Mouse (Mus musculus): ENCODE results near the gene Helz. TPM values are rescaled to one million over a fixed set of nuclear protein-coding genes. Genes with fewer than 3 reads are reported as not detected.
A peak's percentile ranks its signal among the peaks of the same experiment; 100 is the strongest.

Gene Helz
- polyA plus RNA-seq, 1 experiment from 2014 or later = 24.1 TPM

DNA sequence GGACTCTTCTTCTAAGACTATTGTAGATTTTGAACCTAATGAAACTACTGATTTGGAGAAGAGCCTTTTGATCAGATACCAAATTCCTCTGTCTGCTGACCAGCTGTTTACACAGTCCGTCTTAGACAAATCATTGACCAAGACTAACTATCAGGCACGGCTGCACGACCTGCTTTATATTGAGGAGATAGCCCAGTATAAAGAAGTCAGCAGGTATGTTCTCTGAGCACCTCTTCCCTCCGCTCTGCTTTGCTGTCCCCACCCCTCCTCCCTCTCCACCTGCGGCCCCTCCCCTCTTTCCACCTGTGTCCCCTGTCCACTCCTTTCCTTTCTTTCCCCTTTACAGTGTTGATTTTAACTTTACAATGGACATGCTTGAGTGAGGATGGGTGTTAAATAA, 66.2 kb downstream of the Helz start:
- no peak for DNase-seq (ENCODE audit: low spot score)

DNA sequence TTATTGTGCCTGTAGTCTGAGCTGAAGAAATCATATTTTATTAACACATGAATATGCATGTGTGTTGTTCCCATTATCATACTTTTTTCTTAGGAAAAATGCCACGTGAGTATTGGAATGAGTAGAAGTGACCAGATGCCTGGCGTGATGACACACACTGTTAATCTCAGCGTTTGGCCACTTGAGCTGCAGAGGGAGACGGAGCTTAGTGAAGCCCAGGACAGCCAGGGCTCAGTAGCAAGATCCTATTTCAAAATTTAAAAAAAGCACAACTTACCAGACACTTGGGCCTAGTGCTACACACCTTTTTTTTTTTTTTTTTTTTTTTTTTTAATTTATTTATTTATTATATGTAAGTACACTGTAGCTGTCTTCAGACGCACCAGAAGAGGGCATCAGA, 68.0 kb downstream of the Helz start:
- DNase-seq (ENCODE audit: low spot score) = no peak

DNA sequence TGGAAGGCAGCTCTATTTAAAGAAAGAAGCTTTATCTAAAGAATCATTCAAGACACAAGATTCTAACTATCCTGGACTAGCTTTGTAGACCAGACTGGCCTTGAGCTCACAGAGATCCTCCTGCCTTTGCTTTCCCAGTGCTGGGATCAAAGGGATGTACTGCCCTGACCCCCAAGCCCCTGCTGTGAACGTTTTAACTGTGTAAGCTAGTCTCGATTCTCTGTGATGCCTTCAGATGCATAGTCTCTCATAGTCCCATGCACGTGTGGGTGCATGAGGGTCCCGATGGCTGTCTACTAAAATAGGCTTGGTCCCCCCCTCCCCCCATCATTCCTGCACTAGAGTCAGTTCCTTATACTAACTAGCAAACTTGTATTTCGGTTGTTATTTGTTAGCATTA, 70.2 kb downstream of the Helz start:
- DNase-seq (ENCODE audit: low spot score) = no peak

DNA sequence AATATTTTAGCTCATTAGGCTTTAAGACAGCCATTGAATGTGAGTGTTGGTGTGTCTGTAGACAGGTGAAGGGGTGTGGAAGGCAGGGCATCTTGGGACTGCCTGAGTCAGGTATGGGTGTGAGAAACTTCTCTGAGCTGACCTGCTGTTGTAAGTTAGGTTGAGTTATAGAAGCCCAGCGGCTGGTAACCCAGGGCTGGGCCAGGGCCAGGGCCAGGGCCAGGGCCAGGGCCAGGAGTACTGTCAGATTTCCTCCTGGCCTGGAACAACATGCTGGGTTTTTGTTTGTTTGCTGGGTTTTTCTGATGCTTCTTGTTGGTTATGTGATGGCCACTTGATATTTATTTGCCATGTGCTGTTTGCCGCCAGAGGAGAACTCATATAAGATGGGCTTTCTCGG, 76.9 kb downstream of the Helz start:
- no peak for DNase-seq (ENCODE audit: low spot score)

DNA sequence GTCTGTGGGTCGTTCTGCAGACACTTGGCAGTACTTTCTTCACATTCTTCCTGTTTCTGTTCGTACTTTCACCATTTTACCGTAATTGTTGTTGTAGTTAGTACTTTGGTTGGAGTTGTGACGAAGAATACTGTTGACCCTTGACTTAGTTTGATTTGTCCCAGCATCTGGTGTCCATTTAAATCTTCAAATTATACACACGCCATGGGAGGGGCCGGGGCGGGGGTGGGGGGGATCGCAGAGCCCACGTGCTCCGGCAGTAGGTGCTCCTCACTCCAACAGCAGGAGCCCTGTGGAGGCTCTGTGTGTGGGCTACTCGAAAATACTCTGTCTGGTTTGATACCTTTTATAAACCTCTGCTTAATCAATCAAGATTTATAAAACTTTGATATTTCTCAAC, 78.0 kb downstream of the Helz start:
- DNase-seq (ENCODE audit: low spot score) = no peak

DNA sequence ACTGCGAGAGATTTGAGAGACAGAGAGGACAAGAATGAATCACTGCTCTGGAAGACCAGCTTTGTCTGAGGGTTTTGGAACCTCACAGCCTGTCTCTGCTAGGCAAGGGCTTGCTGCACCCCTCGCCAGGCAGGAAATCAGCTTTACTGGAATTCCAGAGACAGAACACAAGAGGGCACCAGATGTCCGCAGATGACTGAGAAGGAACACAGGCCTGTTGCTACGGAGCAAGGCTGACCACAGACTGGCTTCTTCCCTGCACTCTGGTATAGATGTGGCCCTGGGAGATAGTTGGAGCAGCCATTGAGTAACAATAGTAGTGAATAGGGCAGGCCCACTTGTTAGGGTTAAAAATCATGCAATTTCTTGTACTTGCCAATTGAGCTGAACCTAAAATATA, 81.8 kb downstream of the Helz start:
- peak; percentile 17 for DNase-seq (ENCODE audit: low spot score)

DNA sequence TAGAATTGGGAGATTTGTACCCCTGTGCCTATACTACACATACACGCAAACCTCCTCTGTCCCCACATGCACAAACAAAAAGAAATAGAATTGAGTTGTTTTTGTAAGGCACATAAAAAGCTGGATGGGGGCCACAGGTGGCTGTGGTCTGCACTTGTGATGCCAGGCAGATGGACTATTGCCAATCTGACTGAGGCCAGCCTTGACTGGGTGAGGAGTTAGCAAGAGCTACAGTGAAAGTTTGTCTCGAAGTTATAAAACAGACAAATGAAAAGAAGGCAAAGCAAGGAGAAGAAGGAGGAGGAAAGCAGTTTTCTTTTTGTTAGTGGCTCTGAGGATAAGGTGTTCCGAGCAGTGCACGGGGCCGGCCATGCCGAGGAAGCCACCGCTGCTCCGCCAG, 82.2 kb downstream of the Helz start:
- no peak for DNase-seq (ENCODE audit: low spot score)

DNA sequence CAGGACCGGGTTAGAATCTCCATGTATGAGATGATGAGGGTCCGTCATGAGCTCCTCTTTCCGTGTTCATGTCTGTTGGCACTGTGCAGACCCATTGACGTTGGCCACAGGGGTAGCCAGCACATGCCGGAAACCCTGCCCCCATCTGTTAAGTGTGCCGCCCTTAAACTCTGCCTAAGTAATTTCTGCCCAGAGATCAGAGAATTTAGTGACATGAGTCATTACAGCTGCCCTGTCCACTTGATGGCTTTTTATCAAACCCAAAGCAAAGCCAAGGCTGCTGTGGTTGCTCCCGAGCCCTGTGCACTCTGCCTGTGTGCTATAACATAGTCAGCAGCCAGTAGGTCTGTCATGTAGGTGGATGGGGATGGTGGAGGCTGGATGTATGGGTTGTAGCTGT, 83.4 kb downstream of the Helz start:
- DNase-seq (ENCODE audit: low spot score) = no peak

DNA sequence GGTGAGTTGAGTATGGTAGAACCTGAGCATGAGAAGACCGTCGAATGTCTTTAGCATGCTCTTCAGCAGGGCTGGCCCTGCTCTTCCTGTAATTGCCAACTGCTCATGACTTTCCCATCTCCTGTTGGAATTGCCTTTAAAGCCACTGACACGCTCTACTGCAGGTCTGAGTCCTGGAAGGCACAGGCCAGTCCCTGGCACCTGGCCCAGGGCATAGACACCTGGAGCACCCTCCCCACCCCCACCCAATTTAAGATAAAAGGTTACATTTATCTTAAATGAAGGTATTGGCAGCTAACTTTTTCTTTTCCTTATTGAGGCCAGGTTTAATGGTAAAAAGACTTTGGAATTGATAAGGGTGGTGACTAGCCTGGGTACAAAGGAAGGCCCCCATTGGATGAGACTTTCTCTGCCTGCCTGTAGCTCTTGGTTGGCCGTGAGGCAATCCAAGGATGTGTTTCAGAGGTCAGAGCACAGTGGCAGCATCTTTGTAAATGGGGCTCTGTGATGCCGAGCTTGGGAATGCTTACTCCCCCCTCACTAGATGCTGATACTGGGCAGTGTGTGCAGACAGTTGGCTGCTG, 85.9 kb downstream of the Helz start:
- DNase-seq (ENCODE audit: low spot score) = no peak

DNA sequence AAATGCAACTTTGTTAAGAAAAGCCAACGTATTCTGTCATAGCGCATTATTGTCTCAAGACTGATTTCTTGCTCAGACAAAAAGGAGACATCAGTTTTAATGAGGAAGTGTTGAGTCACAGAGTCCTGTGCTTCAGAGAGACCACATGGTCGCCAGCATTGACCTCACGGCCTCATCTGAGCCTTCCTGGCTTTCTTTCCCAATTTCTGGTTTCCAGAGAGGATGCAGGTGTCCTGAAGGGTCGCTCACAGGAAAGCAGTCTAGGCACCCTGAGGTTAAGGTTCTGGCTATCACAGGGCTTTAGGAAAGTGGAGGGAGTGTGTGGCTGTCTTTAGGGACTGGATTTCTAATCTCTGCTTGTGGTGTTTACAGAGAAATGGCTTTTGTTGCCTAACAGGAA, 90.4 kb downstream of the Helz start:
- no peak for DNase-seq (ENCODE audit: low spot score)

DNA sequence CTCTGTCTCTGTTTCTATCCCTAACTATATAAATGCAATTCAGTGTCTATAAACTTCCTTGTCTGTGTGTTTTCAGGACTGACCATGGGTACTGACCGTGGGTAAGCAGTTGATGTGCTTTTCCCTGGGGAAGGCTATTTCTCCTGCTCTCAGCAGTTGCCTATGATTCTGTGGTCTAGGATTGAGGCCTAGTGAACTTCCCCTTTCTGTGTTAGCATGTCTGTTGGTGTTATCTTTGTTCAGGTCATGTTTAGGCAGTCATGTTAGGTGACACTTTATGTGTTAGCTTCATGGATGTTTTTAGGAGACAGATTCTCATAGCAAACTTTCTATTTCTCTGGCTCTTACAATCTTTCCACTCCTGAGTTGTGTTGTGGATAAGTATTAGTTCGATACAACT, 91.9 kb downstream of the Helz start:
- no peak for DNase-seq (ENCODE audit: low spot score)

DNA sequence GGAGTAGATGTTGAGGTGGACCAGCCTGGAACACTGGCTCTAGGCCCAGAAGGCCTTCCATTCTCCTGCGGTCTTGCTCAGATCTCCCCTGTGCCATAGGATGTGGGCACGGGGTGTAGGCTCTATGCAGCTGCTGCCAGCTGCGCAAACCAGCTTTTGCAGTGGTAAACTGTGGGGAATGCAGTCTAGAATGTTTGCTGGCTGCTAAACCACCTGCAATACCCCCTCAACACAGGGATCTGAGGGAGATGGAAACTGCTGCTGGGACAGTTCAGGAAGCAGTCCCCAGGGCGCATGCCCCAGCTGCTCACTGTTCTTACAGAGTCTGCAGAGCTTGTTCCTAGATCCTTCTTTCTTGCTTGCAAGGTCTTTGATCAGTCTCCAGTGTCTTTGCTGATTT, 96.7 kb downstream of the Helz start:
- peak; percentile 77 for DNase-seq (ENCODE audit: low spot score)

DNA sequence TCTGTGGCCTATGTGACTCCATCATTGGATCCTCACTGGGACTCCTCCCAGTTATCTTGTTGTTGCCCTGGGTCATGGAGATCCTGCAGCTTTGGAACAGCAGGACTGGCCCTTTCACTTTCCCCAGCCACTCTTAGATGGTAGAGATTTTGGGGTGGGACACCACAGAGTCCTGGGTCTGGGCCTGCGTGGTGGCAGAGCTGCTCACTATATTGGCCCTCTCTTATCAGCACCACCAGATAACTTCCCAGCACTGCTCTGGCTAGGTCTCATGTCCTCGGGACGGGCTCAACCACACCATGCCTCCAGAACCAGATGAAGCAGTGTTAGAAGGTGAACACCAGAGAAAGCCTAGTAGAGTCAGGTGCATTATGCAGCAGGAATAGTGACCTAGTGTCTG, 99.6 kb downstream of the Helz start:
- DNase-seq (ENCODE audit: low spot score) = no peak

DNA sequence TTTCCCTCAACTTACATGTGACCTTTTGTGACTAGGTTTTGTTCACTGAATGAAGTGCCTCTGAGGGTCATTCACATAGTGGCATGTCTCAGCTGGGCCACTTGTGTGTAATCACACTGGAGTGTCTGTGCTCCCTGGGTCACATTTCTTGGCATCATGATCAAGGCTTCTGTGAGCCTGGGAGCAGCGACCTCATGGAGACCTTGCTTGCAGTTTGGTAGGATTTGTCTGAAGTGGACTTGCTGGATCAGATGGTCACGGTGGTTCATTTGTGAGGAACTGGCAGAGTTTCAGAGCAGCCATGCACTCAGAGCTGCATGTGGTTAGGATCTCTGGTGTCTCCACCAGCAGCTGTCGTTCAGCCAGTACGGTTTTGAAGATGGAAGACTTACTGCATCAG, 100.9 kb downstream of the Helz start:
- DNase-seq (ENCODE audit: low spot score) = no peak

DNA sequence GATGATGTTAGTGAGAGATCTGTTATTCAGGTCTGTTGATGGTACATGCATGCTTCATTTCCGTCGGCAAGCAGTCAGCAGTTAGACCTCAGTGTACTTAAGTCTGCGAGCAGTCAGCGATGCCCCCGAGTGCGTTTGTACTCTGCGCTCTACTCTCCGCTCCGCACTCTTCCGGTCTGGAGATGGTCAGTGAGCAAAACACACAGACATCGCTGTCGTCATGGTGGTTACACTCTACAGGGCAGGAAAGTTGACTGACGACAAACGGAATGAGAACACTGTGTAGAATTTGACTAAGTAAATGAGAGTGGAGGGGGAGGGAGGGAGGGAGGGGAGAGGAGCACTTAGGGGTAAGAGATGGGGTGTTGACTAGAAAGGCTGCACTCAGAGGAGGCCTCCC, 101.7 kb downstream of the Helz start:
- no peak for DNase-seq (ENCODE audit: low spot score)

DNA sequence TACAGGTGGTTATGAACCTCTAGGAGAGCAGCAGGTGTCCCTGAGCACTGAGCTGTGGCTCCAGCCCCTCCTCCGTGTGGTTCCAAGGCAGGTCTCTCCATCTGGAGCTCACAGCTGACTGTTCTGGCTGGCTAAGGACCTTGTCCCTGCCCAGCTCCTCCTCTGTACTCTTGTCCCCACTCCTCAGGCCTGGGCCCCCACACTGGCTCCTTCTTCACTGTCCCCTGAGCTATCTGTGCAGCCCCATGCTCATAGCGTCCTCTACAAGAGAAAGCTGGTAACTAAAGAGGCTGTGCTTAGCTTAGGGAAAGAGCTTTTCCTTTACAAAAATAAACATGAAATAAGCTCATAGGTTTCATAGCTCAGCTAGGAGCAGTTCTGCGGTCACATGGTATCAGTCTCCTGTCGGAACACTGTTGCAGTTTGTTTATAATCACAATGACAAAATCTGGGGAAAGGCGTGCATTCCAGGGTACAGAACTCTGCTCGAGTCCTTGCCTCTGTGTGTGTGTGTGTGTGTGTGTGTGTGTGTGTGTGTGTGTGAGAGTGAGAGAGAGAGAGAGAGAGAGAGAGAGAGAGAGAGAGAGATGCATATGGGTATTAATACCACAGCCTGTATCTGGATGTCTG, 102.8 kb downstream of the Helz start:
- DNase-seq (ENCODE audit: low spot score) = no peak

DNA sequence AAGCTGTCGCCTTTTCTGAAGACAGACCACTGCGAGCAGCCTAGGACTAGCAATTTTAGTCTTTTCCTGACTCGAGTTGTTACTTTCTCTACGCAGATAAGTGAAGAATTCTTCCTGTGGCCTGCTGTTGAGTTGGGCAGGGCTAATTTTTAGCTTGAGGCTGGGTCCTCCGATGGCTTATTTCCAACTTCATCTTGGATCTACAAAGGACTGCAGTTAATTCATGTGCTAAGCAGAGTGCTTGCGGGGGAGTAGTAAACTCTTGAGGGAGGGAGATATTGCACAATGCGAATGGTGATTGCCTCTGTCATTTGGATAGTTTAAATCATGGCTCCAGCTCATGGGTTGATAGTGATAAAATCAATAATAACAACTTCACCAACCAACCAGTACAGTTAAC, 103.7 kb downstream of the Helz start:
- no peak for DNase-seq (ENCODE audit: low spot score)

DNA sequence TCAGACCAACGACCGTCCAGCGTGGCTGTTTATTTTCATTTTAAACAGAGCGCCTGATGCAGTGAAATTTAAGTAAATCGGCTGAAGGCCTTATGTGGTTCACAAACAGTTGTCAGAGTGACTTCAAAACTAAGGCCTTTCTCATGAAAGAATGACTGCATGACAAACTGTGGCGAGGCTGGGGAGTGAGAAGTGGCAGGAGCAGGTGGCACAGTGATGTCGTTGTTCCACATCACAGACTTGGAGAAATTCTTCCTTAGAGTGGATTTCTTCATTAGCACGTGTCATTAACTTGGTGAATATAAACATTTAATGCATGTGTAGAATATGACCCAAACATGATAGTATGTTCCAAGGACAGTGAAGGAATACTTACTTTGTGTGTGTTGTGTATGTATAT, 104.4 kb downstream of the Helz start:
- DNase-seq (ENCODE audit: low spot score) = no peak

DNA sequence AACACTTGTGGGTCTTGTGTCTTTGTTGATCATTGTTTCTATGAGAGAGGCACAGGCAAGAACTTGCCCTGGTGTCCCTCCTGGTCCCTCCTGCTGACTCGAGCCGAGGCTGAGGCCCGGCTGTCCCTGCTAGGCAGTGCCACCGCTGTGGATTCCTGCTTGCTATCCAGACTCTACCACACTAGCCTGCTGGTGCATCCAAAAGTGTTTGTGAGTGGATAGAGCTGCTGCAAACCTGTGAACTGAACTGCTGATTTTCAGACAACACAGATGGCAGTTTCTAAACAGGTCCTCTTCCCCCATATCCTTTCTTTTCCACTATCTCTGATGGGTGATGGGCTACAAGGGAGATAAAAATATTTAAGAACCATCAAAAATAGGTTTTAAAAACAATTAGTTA, 107.8 kb downstream of the Helz start:
- no peak for DNase-seq (ENCODE audit: low spot score)

DNA sequence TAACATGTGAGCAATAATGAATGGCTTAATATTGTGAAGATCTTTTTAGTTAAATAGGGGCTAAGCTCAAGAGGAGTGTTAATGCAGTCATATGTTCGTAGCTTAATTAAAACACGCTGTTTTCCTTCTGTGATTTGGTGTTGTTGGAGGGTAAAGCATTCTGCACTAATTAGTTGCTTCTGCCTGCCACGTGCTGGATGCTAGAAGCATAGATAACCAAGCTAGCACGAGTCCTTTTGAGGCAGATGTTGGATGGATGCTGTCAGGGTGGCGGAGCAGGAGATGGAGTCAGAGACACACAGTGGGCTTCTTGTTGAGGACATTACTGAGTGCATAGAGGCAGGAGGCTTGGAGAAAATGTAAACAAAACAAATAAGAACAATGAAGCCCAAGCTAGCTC, 109.4 kb downstream of the Helz start:
- DNase-seq (ENCODE audit: low spot score) = no peak

DNA sequence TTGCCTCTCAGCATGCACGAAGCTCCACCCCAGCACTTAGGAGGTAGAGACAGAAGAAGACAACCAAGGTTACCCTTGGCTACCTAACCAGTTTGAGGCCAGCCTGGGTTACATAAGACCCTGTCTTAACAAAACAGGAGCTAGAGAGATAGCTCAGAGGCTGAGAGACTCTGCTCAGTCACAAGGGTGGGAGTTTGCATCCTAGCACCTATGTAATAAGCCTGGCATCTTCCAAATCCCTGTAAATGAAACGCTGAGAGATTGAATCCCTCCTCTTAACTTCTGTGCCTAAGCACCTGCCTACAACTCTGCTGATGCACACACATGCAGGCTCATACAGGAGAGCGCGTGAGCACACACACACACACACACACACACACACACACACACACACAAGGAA, 112.7 kb downstream of the Helz start:
- DNase-seq (ENCODE audit: low spot score) = no peak

DNA sequence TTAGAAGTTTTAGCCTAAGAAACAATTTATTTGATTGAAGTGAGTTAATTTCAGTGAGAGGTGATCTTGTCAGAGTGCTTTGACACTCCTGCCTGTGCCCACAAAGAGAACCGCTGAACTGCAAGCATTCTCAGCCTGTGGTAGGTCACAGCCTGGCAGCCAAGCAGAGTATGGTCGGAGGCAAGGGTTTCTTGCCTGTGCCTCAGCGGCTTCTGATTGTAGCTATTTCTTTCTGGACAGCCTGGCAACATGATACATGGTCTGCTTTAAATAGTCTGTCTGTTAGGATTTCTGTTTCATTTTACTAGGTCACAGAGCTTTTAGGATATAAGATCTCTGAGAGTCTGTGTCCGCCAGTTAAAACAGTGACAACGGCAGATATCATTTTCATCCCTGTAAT, 114.9 kb downstream of the Helz start:
- no peak for DNase-seq (ENCODE audit: low spot score)

DNA sequence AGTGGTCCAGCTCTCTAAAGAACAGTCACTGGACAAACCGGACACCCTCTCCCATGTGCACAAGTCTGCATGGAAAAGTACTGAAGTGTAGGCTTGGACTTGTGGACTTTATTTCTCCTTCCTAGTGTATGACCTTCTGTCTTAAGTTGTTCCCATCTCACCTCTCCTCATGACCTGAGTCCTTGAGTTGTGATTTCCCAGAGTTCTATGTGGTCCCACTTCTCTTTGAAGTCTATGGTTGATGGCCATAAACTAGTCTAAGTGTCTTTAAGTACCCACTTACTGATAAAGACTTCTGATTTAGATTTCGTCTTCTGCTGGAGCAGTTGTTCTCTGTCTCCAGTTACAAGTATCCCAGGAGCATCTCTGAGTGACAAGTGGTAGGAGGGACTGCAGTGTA, 119.8 kb downstream of the Helz start:
- no peak for DNase-seq (ENCODE audit: low spot score)

DNA sequence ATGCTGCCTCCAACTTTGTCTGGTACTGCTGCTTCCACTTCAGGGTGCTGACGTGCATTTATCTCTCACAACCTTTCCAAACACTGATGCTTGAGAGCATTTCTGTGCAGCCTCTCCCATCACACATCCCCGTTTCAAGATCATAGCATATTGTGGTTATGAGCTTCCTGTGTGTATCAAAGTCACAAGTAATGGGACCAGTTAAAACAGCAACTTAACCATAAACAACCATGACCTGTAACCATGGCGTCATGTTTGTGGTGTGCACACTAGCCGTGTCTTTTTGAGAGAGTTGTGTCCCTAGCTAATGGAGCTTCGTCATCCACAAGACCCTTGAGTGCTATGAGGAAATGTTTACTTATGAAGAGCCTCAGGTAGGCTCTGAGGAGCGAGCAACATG, 120.5 kb downstream of the Helz start:
- peak; percentile 39 for DNase-seq (ENCODE audit: low spot score)
